Mouse (Mus musculus): ENCODE measurements around the gene Cisd3. TPM values are rescaled to one million over a fixed set of nuclear protein-coding genes. Genes with fewer than 3 reads are reported as not detected.
A peak's percentile ranks its signal among the peaks of the same experiment; 100 is the strongest.

Gene Cisd3
- polyA plus RNA-seq, 1 experiment from 2014 or later = 19.0 TPM

DNA sequence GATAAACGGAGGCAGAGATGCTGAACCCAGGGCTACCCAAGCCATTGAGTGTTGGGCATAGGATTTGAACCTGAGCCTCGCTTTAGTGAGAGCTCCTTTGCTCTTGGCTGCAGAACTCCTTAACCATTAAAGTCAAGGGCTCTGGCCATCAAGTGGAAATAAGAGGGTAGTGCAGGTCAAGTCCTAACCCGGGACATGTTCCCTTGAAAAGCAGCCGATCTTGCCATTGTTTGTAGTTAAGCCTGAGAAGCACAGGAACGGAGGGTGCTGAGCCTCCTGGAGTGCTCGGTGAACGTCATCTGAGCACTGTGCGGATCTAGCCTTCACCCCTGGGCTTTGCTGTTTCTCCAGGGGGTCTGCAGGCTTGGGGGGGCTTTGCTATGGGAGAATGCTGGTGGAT lies 7.8 kb upstream of the Cisd3 start:
- Histone ChIP-seq H3K4me1 (ENCODE audit: control insufficient read depth, insufficient read depth, low read length) (peaks cover 24% of the 10 kb centered on the region), H3K9ac (ENCODE audit: low read length) (peak overlapping the region; percentile 30; the same call in 1 of the 2 replicates), H3K4me2 (no peak overlapping the region), H3K9me3 (ENCODE audit: control insufficient read depth, low read length) (no peaks in the 10 kb centered on the region), H3K4me3 (ENCODE audit: low read depth, low read length) (no peak overlapping the region), H3K27me3 (ENCODE audit: control insufficient read depth, insufficient read depth, low read length) (no peaks in the 10 kb centered on the region), H3K27ac (ENCODE audit: low read depth, low read length) (0 out of 2 replicates have a peak overlapping the region, but pooled peaks have one; percentile 36), H3K36me3 (ENCODE audit: control insufficient read depth, insufficient read depth, low read length) (peaks cover 23% of the 10 kb centered on the region)
- ATAC-seq (ENCODE audit: low FRiP score) (peak; percentile 55; the same call in 1 of the 2 replicates), DNase-seq (ENCODE audit: low spot score, missing footprints) (no peak)
- WGBS = 28% methylated on average over 8 of the region's 8 CpGs

DNA sequence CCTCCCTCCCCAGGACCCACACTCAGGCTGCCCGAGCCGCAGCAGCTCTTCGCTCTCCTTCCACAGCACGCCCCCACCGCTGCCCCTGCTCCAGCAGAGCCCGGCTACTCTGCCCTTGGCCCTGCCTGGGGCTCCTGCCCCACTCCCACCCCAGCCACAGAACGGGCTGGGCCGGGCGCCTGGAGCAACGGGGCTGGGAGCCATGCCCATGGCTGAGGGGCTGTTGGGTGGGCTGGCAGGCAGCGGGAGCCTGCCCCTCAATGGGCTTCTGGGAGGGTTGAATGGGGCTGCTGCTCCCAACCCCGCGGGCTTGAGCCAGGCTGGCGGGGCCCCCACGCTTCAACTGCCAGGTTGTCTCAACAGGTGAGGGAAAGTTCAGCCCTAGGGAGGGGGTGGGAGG lies 7.3 kb upstream of the Cisd3 start:
- H3K36me3 ChIP-seq (ENCODE audit: control insufficient read depth, insufficient read depth, low read length) = peaks cover 20% of the 10 kb centered on the region

DNA sequence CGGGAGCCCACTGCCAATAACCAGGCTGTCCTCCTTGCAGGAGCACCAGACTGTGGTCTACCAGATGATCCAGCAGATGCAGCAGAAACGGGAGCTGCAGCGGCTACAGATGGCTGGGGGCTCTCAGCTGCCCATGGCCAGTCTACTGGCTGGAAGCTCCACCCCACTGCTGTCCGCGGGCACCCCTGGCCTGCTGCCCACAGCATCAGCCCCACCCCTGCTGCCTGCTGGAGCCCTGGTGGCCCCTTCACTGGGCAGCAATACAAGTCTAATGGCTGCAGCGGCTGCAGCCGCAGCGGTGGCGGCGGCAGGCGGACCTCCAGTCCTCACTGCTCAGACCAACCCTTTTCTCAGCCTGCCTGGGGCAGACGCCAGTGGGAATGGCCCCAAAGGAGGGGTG lies 5.2 kb upstream of the Cisd3 start:
- H3K4me1 ChIP-seq (ENCODE audit: control insufficient read depth, insufficient read depth, low read length) = peaks cover 25% of the 10 kb centered on the region
- H3K4me2 ChIP-seq = no peak overlapping the region
- H3K9me3 ChIP-seq (ENCODE audit: control insufficient read depth, low read length) = no peaks in the 10 kb centered on the region
- ATAC-seq (ENCODE audit: low FRiP score) (no peak), DNase-seq (ENCODE audit: low spot score, missing footprints) (no peak)
- H3K4me3 ChIP-seq (ENCODE audit: low read depth, low read length) = no peak overlapping the region
- no peak overlapping the region for H3K27ac ChIP-seq (ENCODE audit: low read depth, low read length)
- 87% methylated on average over 12 of the region's 12 CpGs for WGBS
- no peak overlapping the region for H3K9ac ChIP-seq (ENCODE audit: low read length)
- peaks cover 14% of the 10 kb centered on the region; the same call in 1 of the 2 replicates for H3K36me3 ChIP-seq (ENCODE audit: control insufficient read depth, insufficient read depth, low read length)
- no peaks in the 10 kb centered on the region for H3K27me3 ChIP-seq (ENCODE audit: control insufficient read depth, insufficient read depth, low read length)

More for the DNA sequence above, 7.3 kb upstream of the Cisd3 start:
- 62% methylated on average over 15 of the region's 15 CpGs for WGBS
- no peaks in the 10 kb centered on the region for H3K9me3 ChIP-seq (ENCODE audit: control insufficient read depth, low read length)
- peak overlapping the region; percentile 30; the same call in 1 of the 2 replicates for H3K9ac ChIP-seq (ENCODE audit: low read length)
- peaks cover 24% of the 10 kb centered on the region for H3K4me1 ChIP-seq (ENCODE audit: control insufficient read depth, insufficient read depth, low read length)
- DNase-seq (ENCODE audit: low spot score, missing footprints) (no peak), ATAC-seq (ENCODE audit: low FRiP score) (no peak; the same call in 1 of the 2 replicates)
- no peak overlapping the region for H3K4me3 ChIP-seq (ENCODE audit: low read depth, low read length)
- H3K27me3 ChIP-seq (ENCODE audit: control insufficient read depth, insufficient read depth, low read length) = no peaks in the 10 kb centered on the region
- H3K27ac ChIP-seq (ENCODE audit: low read depth, low read length) = no peak overlapping the region
- H3K4me2 ChIP-seq = no peak overlapping the region

DNA sequence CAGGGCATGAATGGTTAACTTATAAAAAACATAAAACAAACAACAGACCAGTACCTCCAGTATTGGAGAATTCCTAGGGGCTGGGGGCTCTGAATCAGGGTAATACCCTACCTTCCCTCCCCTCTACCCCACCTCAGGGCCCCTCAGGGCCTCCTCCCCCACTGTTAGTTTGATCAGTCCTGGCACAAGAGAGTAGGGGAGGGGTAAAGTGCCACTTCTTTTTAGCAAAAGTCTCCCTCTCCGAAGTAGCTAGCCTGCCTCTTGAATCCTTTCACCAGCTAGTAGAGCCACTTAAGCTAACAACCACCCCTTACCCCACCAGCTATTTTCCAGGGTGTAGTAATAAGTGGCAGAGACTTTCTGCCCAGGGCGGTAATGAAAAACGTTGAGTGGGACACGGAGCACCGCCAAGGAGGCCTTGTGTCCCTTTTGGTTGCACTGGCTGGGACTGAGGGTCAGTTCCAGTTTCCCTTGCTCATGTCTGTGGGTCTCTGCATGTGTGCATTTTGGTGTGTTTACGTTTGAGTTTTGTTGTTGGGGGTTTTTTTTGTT lies 3.0 kb upstream of the Cisd3 start:
- no peak overlapping the region for H3K4me2 ChIP-seq
- peaks cover 14% of the 10 kb centered on the region for H3K4me1 ChIP-seq (ENCODE audit: control insufficient read depth, insufficient read depth, low read length)
- no peak overlapping the region for H3K9ac ChIP-seq (ENCODE audit: low read length)
- no peak overlapping the region for H3K27ac ChIP-seq (ENCODE audit: low read depth, low read length)
- H3K4me3 ChIP-seq (ENCODE audit: low read depth, low read length) = no peak overlapping the region
- 89% methylated on average over 6 of the region's 6 CpGs for WGBS
- H3K36me3 ChIP-seq (ENCODE audit: control insufficient read depth, insufficient read depth, low read length) = peaks cover 14% of the 10 kb centered on the region; the same call in 1 of the 2 replicates
- DNase-seq (ENCODE audit: low spot score, missing footprints) (no peak), ATAC-seq (ENCODE audit: low FRiP score) (no peak)
- H3K9me3 ChIP-seq (ENCODE audit: control insufficient read depth, low read length) = no peaks in the 10 kb centered on the region
- no peaks in the 10 kb centered on the region for H3K27me3 ChIP-seq (ENCODE audit: control insufficient read depth, insufficient read depth, low read length)

DNA sequence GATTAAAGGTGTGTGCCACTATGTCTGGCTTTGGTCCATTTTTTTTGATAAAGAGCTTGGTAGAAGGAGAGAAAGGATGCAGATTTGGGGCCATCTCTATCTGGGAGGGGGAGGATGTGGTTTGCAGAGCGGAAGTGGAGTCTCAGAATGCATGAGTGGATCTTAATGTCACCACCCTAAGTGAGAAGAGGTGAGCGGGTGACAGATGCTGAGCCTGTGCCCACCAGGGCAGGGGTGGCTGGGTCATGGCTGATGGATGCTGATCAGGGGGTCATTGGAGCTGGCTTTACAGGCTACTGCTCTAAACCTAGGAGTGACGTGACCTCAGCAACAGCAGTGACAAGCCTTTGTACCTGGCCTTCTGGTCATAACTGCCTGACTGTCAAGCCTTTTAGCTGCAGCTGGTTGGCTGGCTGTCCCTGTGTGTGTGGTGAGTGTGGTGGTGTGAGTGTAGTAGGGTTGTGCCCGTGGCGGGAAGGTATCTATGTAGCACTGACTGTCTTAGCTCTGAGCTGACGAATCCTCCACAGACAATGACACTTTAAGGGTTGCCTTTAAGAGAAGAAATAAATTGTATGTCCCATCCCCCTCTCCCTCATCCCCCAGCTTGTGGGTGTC lies 1.5 kb upstream of the Cisd3 start:
- ATAC-seq (ENCODE audit: low FRiP score) = no peak
- no peak overlapping the region for H3K9ac ChIP-seq (ENCODE audit: low read length)
- DNase-seq (ENCODE audit: low spot score, missing footprints) = no peak
- H3K36me3 ChIP-seq (ENCODE audit: control insufficient read depth, insufficient read depth, low read length) = peaks cover 12% of the 10 kb centered on the region; the same call in 1 of the 2 replicates
- H3K4me1 ChIP-seq (ENCODE audit: control insufficient read depth, insufficient read depth, low read length) = peaks cover 6% of the 10 kb centered on the region
- no peaks in the 10 kb centered on the region for H3K27me3 ChIP-seq (ENCODE audit: control insufficient read depth, insufficient read depth, low read length)
- H3K4me2 ChIP-seq = no peak overlapping the region
- H3K9me3 ChIP-seq (ENCODE audit: control insufficient read depth, low read length) = no peaks in the 10 kb centered on the region
- H3K4me3 ChIP-seq (ENCODE audit: low read depth, low read length) = no peak overlapping the region
- no peak overlapping the region for H3K27ac ChIP-seq (ENCODE audit: low read depth, low read length)
- WGBS = 85% methylated on average over 6 of the region's 6 CpGs

DNA sequence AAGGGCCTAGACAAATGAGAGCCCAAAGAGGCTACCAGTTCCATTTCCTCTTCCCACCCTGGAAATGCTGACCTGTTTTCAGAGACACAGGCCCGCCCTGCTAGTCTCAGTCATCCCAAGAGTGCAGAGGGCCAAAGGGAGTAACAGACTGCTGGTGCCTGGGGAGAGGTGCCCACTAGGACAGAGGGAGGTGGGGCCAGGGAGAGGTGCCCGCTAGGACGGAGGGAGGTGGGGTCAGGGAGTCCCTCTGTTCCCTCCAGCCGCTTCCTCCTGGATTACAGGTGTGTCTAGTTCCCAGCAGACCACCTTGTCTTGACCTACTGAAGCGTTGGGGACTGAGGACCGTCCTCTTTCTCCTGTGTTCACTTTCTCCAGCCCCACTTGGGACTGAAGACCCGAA lies 860 bp upstream of the Cisd3 start:
- no peaks in the 10 kb centered on the region for H3K9me3 ChIP-seq (ENCODE audit: control insufficient read depth, low read length)
- ATAC-seq (ENCODE audit: low FRiP score) (no peak), DNase-seq (ENCODE audit: low spot score, missing footprints) (no peak)
- no peaks in the 10 kb centered on the region for H3K27me3 ChIP-seq (ENCODE audit: control insufficient read depth, insufficient read depth, low read length)
- no peak overlapping the region for H3K9ac ChIP-seq (ENCODE audit: low read length)
- H3K36me3 ChIP-seq (ENCODE audit: control insufficient read depth, insufficient read depth, low read length) = peaks cover 12% of the 10 kb centered on the region; the same call in 1 of the 2 replicates
- WGBS = 49% methylated on average over 7 of the region's 7 CpGs
- H3K27ac ChIP-seq (ENCODE audit: low read depth, low read length) = no peak overlapping the region
- peaks cover 6% of the 10 kb centered on the region for H3K4me1 ChIP-seq (ENCODE audit: control insufficient read depth, insufficient read depth, low read length)
- H3K4me2 ChIP-seq = no peak overlapping the region; the same call in 1 of the 2 replicates
- no peak overlapping the region for H3K4me3 ChIP-seq (ENCODE audit: low read depth, low read length)

DNA sequence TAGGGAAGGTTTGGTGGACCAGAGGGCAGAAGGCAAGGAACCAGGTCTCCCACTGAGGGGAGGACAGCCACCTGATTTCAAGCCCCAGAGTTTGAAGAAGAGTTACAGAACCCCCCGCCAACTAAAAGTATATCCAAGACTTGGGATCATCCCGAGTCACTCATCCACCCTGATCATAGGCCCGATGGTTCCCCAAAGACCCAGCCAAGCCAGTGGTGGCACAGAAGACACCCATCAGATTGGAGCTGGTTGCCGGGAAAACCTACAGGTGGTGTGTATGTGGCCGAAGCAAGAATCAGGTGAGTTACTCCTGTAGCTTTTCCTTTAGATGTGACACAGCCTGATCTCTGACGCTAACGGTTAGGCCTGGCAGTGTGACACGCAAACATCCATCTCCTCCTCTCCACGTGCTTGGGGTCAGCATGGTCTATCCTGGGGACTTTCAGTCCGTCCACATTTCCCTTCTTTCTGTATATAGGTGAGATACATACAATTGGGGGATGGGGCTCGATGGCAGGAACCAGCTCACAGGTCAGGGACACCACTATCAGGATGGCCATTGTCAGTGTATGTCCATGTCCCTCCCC lies 789 bp downstream of the Cisd3 start:
- DNase-seq (ENCODE audit: low spot score, missing footprints) = no peak
- Histone ChIP-seq H3K27me3 (ENCODE audit: control insufficient read depth, insufficient read depth, low read length) (no peaks in the 10 kb centered on the region), H3K4me1 (ENCODE audit: control insufficient read depth, insufficient read depth, low read length) (peaks cover 6% of the 10 kb centered on the region), H3K27ac (ENCODE audit: low read depth, low read length) (no peak overlapping the region), H3K9ac (ENCODE audit: low read length) (no peak overlapping the region; the same call in 1 of the 2 replicates), H3K9me3 (ENCODE audit: control insufficient read depth, low read length) (no peaks in the 10 kb centered on the region), H3K4me2 (peak overlapping the region; percentile 64), H3K4me3 (ENCODE audit: low read depth, low read length) (peak overlapping the region; percentile 34), H3K36me3 (ENCODE audit: control insufficient read depth, insufficient read depth, low read length) (peaks cover 9% of the 10 kb centered on the region)
- ATAC-seq (ENCODE audit: low FRiP score) = no peak
- WGBS = 71% methylated on average over 11 of the region's 11 CpGs

DNA sequence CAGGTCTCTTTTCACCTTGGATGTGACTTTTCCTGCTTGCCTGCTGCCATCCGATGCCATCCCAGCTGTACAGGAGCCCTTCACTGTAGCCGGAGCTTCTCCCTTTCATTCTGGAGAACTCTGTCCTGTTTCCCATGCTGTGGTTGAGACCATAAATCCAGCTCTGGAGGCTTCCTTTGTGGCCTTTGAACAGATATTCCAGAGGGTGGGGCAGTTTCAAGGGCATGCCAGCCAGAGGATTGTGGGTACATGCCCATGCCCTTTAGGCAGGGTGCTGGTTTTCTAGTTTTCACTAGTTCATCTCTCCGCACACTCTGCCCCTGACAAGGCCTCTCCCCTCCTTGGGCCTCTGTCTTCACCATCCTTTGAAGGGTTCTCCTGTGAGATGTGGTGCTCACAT lies 1.4 kb downstream of the Cisd3 start:
- Histone ChIP-seq H3K4me3 (ENCODE audit: low read depth, low read length) (no peak overlapping the region), H3K27ac (ENCODE audit: low read depth, low read length) (no peak overlapping the region), H3K9ac (ENCODE audit: low read length) (no peak overlapping the region), H3K36me3 (ENCODE audit: control insufficient read depth, insufficient read depth, low read length) (peaks cover 10% of the 10 kb centered on the region), H3K4me2 (no peak overlapping the region), H3K9me3 (ENCODE audit: control insufficient read depth, low read length) (no peaks in the 10 kb centered on the region), H3K4me1 (ENCODE audit: control insufficient read depth, insufficient read depth, low read length) (peaks cover 6% of the 10 kb centered on the region), H3K27me3 (ENCODE audit: control insufficient read depth, insufficient read depth, low read length) (no peaks in the 10 kb centered on the region)
- no peak for DNase-seq (ENCODE audit: low spot score, missing footprints)
- WGBS = 95% methylated on average over 3 of the region's 3 CpGs
- no peak for ATAC-seq (ENCODE audit: low FRiP score)

DNA sequence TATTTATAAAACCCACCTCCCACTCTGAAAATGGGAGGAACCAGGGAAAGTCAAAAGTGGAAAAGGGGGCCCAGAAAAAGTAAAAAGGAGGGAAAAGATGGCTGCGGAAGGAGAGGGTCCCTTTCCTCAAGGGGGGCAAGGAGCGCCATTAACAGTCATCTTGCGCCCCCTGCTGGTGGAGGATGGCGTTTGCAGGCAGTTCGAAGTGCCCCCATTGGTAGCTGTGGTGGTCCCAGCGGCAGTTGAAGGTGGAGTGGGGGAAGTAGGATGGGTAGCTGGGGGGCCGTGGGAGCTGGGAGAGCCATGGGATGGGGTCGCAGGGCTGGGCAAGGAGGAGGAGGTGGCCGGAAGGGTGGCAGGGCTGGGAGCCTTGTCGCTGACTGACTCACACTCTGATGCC lies 4.2 kb downstream of the Cisd3 start:
- DNase-seq (ENCODE audit: low spot score, missing footprints) (peak; percentile 99), ATAC-seq (ENCODE audit: low FRiP score) (peak; percentile 41; the same call in 1 of the 2 replicates)
- Histone ChIP-seq H3K4me3 (ENCODE audit: low read depth, low read length) (no peak overlapping the region), H3K27ac (ENCODE audit: low read depth, low read length) (no peak overlapping the region), H3K36me3 (ENCODE audit: control insufficient read depth, insufficient read depth, low read length) (peaks cover 10% of the 10 kb centered on the region), H3K9ac (ENCODE audit: low read length) (no peak overlapping the region), H3K4me1 (ENCODE audit: control insufficient read depth, insufficient read depth, low read length) (peaks cover 7% of the 10 kb centered on the region), H3K4me2 (no peak overlapping the region), H3K9me3 (ENCODE audit: control insufficient read depth, low read length) (no peaks in the 10 kb centered on the region), H3K27me3 (ENCODE audit: control insufficient read depth, insufficient read depth, low read length) (no peaks in the 10 kb centered on the region)
- WGBS = 34% methylated on average over 10 of the region's 10 CpGs

All from midbrain, embryonic 11.5 days (tissue).